Mouse (Mus musculus) erythroblast, embryonic 14.5 days (primary cell): ENCODE measurements around the gene Ppm1h.

ENCODE experiments used
- GATA1 ChIP-seq: IDR thresholded peaks from 2 replicates; pipeline ENCODE4 v1.6.1; 2012; ENCODE audit warnings: low read length, inconsistent platforms, mixed read lengths
- TAL1 ChIP-seq: IDR thresholded peaks from 3 replicates; pipeline ENCODE4 v1.6.1; 2012; ENCODE audit warnings: low read length, inconsistent platforms, mixed read lengths

DNA sequence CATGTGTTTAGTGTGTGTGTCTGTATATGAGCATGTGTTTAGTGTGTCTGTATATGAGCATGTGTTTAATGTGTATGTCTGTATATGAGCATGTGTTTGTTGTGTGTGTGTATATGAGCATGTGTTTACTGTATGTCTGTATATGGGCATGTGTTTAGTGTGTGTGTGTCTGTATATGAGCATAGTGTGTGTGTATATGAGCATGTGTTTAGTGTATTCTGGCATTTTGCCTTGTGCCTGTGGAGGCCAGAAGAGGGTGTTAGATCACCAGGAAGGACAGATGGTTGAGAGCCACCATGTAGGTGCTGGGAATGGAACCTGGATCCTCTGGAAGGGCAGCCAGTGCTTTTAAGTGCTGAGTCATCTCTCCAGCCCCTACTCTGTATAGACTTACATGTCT, 300.8 kb downstream of the Ppm1h start:
- TF ChIP-seq GATA1 (no peak), TAL1 (no peak)
